Mouse (Mus musculus): ENCODE data around the gene Usp8. TPM values are rescaled to one million over a fixed set of nuclear protein-coding genes. Genes with fewer than 3 reads are reported as not detected.

The Usp8 gene
- polyA plus RNA-seq, 1 experiment from 2014 or later: 37.8 TPM

DNA sequence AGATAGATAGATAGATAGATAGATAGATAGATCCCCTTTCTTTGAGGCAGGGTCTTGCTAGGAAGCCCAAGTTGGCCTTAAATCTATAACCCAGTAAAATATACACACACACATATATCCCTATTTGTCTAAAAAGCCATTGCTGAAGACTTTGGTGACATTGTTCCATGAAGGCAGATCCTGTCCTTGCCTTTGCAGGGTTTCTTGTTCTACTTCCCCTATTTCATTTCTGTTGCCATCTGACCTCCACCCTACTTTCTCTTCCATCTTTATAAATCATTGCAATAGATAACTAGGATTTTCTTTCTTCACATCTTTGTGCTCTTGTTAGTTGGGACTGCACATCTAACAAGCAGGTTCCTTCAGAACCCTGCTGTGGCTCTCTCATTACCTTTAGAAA is 5.8 kb downstream of the Usp8 start:
- DNase-seq (ENCODE audit: low spot score) (no peak), ATAC-seq (ENCODE audit: low FRiP score) (no peak)
- H3K27me3 ChIP-seq (ENCODE audit: control insufficient read depth, insufficient read depth, low read length): no peaks in the 10 kb centered on the region
- no peak overlapping the region for H3K27ac ChIP-seq (ENCODE audit: low read depth, low read length)
- no peaks in the 10 kb centered on the region for H3K9me3 ChIP-seq (ENCODE audit: control insufficient read depth, low read length)
- no peak overlapping the region for H3K9ac ChIP-seq (ENCODE audit: low read depth, low read length)
- no peak overlapping the region for H3K4me2 ChIP-seq (replicated peaks; ENCODE audit: low read depth, low read length)
- no peak overlapping the region for H3K4me3 ChIP-seq (ENCODE audit: low read depth, low read length)
- no peaks in the 10 kb centered on the region for H3K4me1 ChIP-seq (replicated peaks; ENCODE audit: control insufficient read depth, insufficient read depth, low read length)
- no peaks in the 10 kb centered on the region for H3K36me3 ChIP-seq (ENCODE audit: control insufficient read depth, insufficient read depth, low read length)

DNA sequence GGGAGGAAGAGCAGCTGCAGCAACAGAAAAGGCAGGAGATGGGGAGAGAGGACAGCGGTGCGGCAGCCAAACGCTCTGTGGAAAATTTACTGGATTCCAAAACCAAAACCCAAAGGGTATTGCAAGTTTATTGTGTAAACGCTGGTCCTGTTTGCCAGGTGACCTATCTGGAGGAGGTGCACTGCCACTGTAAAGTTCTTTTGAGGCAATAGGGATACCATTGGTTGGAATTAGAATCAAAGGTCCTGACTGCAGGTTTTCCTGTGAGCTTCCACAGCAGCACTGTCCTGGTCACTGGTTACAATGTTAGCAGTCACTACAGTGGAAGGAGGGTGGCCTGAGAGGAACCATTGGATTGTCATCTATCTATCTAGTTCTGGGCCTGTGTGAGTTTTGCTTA is 22.1 kb downstream of the Usp8 start:
- H3K9me3 ChIP-seq (ENCODE audit: control insufficient read depth, low read length): no peaks in the 10 kb centered on the region
- H3K27me3 ChIP-seq (ENCODE audit: control insufficient read depth, insufficient read depth, low read length): no peaks in the 10 kb centered on the region
- H3K36me3 ChIP-seq (ENCODE audit: control insufficient read depth, insufficient read depth, low read length): 0 out of 2 replicates have a peak, but pooled peaks cover 3% of the 10 kb centered on the region
- DNase-seq (ENCODE audit: low spot score) (no peak), ATAC-seq (ENCODE audit: low FRiP score) (no peak)
- H3K4me3 ChIP-seq (ENCODE audit: low read depth, low read length): no peak overlapping the region
- no peak overlapping the region for H3K27ac ChIP-seq (ENCODE audit: low read depth, low read length)
- no peak overlapping the region for H3K9ac ChIP-seq (ENCODE audit: low read depth, low read length)
- 96% methylated on average over 4 of the region's 4 CpGs for WGBS
- H3K4me1 ChIP-seq (replicated peaks; ENCODE audit: control insufficient read depth, insufficient read depth, low read length): no peaks in the 10 kb centered on the region
- H3K4me2 ChIP-seq (replicated peaks; ENCODE audit: low read depth, low read length): no peak overlapping the region

DNA sequence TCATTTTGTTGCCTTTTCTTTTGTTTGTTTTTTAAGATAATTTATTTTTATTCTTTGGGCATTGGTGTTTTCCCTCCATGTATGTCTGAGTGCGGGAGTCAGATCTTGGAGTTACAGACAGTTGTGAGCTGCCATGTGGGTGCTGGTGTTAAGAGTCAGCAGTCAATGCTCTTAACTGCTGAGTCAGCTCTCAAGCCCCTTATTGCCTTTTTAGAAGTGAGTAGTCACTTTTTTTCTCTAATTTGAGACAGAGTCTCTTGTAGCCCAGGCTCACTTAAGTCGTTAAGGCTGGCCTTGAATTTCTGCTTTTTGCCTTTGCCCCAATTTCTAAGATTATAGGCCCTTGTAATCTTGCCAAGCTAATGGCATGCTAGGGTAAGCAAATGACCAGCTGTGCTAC is 23.4 kb downstream of the Usp8 start:
- no peak for DNase-seq (ENCODE audit: low spot score)
- Histone ChIP-seq H3K27me3 (ENCODE audit: control insufficient read depth, insufficient read depth, low read length) (no peaks in the 10 kb centered on the region), H3K4me1 (replicated peaks; ENCODE audit: control insufficient read depth, insufficient read depth, low read length) (no peaks in the 10 kb centered on the region), H3K9me3 (ENCODE audit: control insufficient read depth, low read length) (no peaks in the 10 kb centered on the region), H3K27ac (ENCODE audit: low read depth, low read length) (no peak overlapping the region), H3K4me3 (ENCODE audit: low read depth, low read length) (no peak overlapping the region), H3K36me3 (ENCODE audit: control insufficient read depth, insufficient read depth, low read length) (0 out of 2 replicates have a peak, but pooled peaks cover 3% of the 10 kb centered on the region), H3K4me2 (replicated peaks; ENCODE audit: low read depth, low read length) (no peak overlapping the region), H3K9ac (ENCODE audit: low read depth, low read length) (no peak overlapping the region)
- WGBS: 93% methylated on average over 2 of the region's 2 CpGs
- ATAC-seq (ENCODE audit: low FRiP score): no peak

DNA sequence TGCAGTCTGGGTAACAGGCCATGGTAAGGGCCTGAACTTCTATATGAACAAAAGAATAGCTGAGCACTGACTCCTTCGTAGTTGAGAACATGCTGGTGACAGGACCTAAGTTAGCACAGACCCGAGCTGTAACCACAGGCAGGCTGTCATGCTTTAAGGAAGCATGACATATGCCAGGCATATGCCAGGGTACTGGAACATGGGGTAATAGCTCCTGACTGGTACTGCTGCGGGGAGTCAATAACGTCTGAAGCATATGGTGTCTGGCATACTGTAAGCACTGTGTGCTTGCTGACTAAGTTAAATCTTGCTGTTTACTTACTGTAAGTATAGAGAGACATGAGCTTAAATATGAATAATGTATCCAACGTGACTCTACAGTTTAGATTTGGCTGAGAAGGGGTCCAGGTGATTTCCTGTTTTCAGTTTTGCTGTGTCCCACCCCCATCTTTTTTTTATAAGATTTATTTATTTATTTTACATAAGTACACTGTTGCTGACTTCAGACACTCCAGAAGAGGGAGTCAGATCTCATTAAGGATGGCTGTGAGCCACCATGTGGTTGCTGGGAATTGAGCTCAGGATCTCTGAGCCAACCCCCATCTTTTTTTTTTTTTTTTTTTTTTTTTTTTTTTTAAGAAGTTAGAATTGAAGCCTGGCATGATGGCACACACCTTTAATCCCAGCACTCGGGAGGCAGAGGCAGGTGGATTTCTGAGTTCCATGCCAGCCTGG is 28.4 kb downstream of the Usp8 start:
- Histone ChIP-seq H3K4me2 (replicated peaks; ENCODE audit: low read depth, low read length) (no peak overlapping the region), H3K27me3 (ENCODE audit: control insufficient read depth, insufficient read depth, low read length) (no peaks in the 10 kb centered on the region), H3K27ac (ENCODE audit: low read depth, low read length) (no peak overlapping the region), H3K36me3 (ENCODE audit: control insufficient read depth, insufficient read depth, low read length) (peaks cover 8% of the 10 kb centered on the region; the same call in 1 of the 2 replicates), H3K9me3 (ENCODE audit: control insufficient read depth, low read length) (no peaks in the 10 kb centered on the region), H3K9ac (ENCODE audit: low read depth, low read length) (no peak overlapping the region), H3K4me1 (replicated peaks; ENCODE audit: control insufficient read depth, insufficient read depth, low read length) (no peaks in the 10 kb centered on the region), H3K4me3 (ENCODE audit: low read depth, low read length) (no peak overlapping the region)
- ATAC-seq (ENCODE audit: low FRiP score) (no peak), DNase-seq (ENCODE audit: low spot score) (no peak)
- WGBS: 91% methylated on average over 6 of the region's 6 CpGs

GRCm38 (mm10) chr2:126740314-126740713 is 33.2 kb downstream of the Usp8 start:
- Histone ChIP-seq H3K27ac (ENCODE audit: low read depth, low read length) (no peak overlapping the region), H3K4me3 (ENCODE audit: low read depth, low read length) (no peak overlapping the region), H3K27me3 (ENCODE audit: control insufficient read depth, insufficient read depth, low read length) (no peaks in the 10 kb centered on the region), H3K4me1 (replicated peaks; ENCODE audit: control insufficient read depth, insufficient read depth, low read length) (no peaks in the 10 kb centered on the region), H3K9me3 (ENCODE audit: control insufficient read depth, low read length) (no peaks in the 10 kb centered on the region), H3K36me3 (ENCODE audit: control insufficient read depth, insufficient read depth, low read length) (peaks cover 10% of the 10 kb centered on the region), H3K4me2 (replicated peaks; ENCODE audit: low read depth, low read length) (no peak overlapping the region), H3K9ac (ENCODE audit: low read depth, low read length) (no peak overlapping the region)
- ATAC-seq (ENCODE audit: low FRiP score) (no peak), DNase-seq (ENCODE audit: low spot score) (no peak)
- 93% methylated on average over 2 of the region's 2 CpGs for WGBS

DNA sequence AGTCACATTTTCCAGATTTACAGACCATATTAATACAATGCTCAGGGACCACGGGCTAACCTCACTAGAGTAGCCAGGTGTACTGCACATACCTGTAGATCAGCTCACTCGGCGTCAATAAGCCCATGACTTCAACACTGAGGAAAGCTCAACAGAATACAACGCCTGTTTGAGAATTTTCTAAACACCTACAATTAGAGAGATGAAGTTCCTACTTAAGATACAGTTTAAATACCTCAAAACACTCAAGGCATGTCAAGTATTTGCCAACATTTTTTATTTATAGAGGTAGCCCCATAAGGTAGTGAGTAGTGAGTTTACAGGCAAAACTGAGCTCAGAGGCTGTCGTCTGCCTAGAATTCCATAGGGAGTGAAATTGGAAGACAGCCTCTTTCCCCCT is 36.3 kb downstream of the Usp8 start:
- no peak overlapping the region for H3K9ac ChIP-seq (ENCODE audit: low read depth, low read length)
- no peak overlapping the region for H3K4me3 ChIP-seq (ENCODE audit: low read depth, low read length)
- no peaks in the 10 kb centered on the region for H3K27me3 ChIP-seq (ENCODE audit: control insufficient read depth, insufficient read depth, low read length)
- ATAC-seq (ENCODE audit: low FRiP score) (no peak), DNase-seq (ENCODE audit: low spot score) (no peak)
- H3K4me2 ChIP-seq (replicated peaks; ENCODE audit: low read depth, low read length): no peak overlapping the region
- H3K9me3 ChIP-seq (ENCODE audit: control insufficient read depth, low read length): no peaks in the 10 kb centered on the region
- peaks cover 12% of the 10 kb centered on the region for H3K36me3 ChIP-seq (ENCODE audit: control insufficient read depth, insufficient read depth, low read length)
- WGBS: 91% methylated on average over 5 of the region's 5 CpGs
- no peak overlapping the region for H3K27ac ChIP-seq (ENCODE audit: low read depth, low read length)
- H3K4me1 ChIP-seq (replicated peaks; ENCODE audit: control insufficient read depth, insufficient read depth, low read length): no peaks in the 10 kb centered on the region

GRCm38 (mm10) chr2:126755664-126756063 is 48.5 kb downstream of the Usp8 start:
- Histone ChIP-seq H3K27ac (ENCODE audit: low read depth, low read length) (no peak overlapping the region), H3K27me3 (ENCODE audit: control insufficient read depth, insufficient read depth, low read length) (no peaks in the 10 kb centered on the region), H3K4me2 (replicated peaks; ENCODE audit: low read depth, low read length) (no peak overlapping the region), H3K36me3 (ENCODE audit: control insufficient read depth, insufficient read depth, low read length) (peaks cover 11% of the 10 kb centered on the region), H3K9me3 (ENCODE audit: control insufficient read depth, low read length) (no peaks in the 10 kb centered on the region), H3K4me3 (ENCODE audit: low read depth, low read length) (no peak overlapping the region), H3K9ac (ENCODE audit: low read depth, low read length) (no peak overlapping the region), H3K4me1 (replicated peaks; ENCODE audit: control insufficient read depth, insufficient read depth, low read length) (no peaks in the 10 kb centered on the region)
- DNase-seq (ENCODE audit: low spot score) (no peak), ATAC-seq (ENCODE audit: low FRiP score) (no peak)
- 97% methylated on average over 6 of the region's 6 CpGs for WGBS

DNA sequence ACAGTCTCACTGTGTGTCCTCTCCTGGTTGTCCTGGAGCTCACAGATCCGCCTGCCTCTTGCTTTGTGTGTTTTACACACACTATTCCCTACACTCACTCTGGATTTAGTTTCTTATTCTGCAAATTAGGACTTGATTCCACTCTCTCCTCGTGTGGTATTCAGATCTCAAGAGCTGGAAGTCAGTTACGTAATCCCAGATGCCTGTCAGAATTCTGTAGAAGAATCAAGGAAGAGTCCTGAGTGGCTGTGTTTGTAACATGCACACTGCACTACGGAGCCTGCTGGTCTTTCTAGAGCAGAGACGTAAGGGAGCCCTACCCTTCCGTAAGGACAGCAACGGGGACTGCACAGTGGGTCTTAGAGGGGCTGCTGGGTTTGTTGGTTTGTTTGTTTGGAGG is 52.2 kb downstream of the Usp8 start:
- no peak overlapping the region for H3K4me2 ChIP-seq (replicated peaks; ENCODE audit: low read depth, low read length)
- no peaks in the 10 kb centered on the region for H3K4me1 ChIP-seq (replicated peaks; ENCODE audit: control insufficient read depth, insufficient read depth, low read length)
- no peaks in the 10 kb centered on the region for H3K9me3 ChIP-seq (ENCODE audit: control insufficient read depth, low read length)
- WGBS: 94% methylated on average over 7 of the region's 7 CpGs
- no peak overlapping the region for H3K4me3 ChIP-seq (ENCODE audit: low read depth, low read length)
- peaks cover 16% of the 10 kb centered on the region for H3K36me3 ChIP-seq (ENCODE audit: control insufficient read depth, insufficient read depth, low read length)
- ATAC-seq (ENCODE audit: low FRiP score): no peak
- H3K27ac ChIP-seq (ENCODE audit: low read depth, low read length): no peak overlapping the region
- no peaks in the 10 kb centered on the region for H3K27me3 ChIP-seq (ENCODE audit: control insufficient read depth, insufficient read depth, low read length)
- no peak for DNase-seq (ENCODE audit: low spot score)
- no peak overlapping the region for H3K9ac ChIP-seq (ENCODE audit: low read depth, low read length)

- H3K9ac ChIP-seq (ENCODE audit: low read depth, low read length): no peak overlapping the region
- no peak overlapping the region for H3K27ac ChIP-seq (ENCODE audit: low read depth, low read length)
- H3K27me3 ChIP-seq (ENCODE audit: control insufficient read depth, insufficient read depth, low read length): no peaks in the 10 kb centered on the region
- 0 out of 2 replicates have a peak, but pooled peaks cover 2% of the 10 kb centered on the region for H3K36me3 ChIP-seq (ENCODE audit: control insufficient read depth, insufficient read depth, low read length)
- no peak overlapping the region for H3K4me2 ChIP-seq (replicated peaks; ENCODE audit: low read depth, low read length)
- H3K4me3 ChIP-seq (ENCODE audit: low read depth, low read length): no peak overlapping the region
- no peaks in the 10 kb centered on the region for H3K4me1 ChIP-seq (replicated peaks; ENCODE audit: control insufficient read depth, insufficient read depth, low read length)
- H3K9me3 ChIP-seq (ENCODE audit: control insufficient read depth, low read length): no peaks in the 10 kb centered on the region
- peak; percentile 27 for DNase-seq (ENCODE audit: low spot score)
- WGBS: 47% methylated on average over 11 of the region's 11 CpGs
- peak; percentile 60 for ATAC-seq (ENCODE audit: low FRiP score)
These were observed 58.9 kb downstream of the Usp8 start for GRCm38 (mm10) chr2:126765867-126766582.

All from hindbrain, embryonic 11.5 days (tissue).